Mouse (Mus musculus) kidney, embryonic 15.5 days (tissue): ENCODE results near the gene Zfp101. TPM values are rescaled to one million over a fixed set of nuclear protein-coding genes. Genes with fewer than 3 reads are reported as not detected.

Source experiments
- ATAC-seq: fragments of 200-750 bp; cut with Nextera tagmentation; replicated peaks from 2 replicates; pipeline ENCODE4 v1.8.0; 2017; ENCODE audit warnings: moderate TSS enrichment; ENCODE audit not compliant: low FRiP score
- H3K27ac ChIP-seq: fragments of 300-500 bp; sonication (generic); 2 replicates; pipeline ENCODE4 v1.5.1; 2015; ENCODE audit warnings: mild to moderate bottlenecking, inconsistent platforms
- H3K27me3 ChIP-seq: fragments of 300-500 bp; sonication (generic); 2 replicates; pipeline ENCODE4 v1.6.1; 2015; ENCODE audit warnings: inconsistent platforms
- H3K36me3 ChIP-seq: fragments of 300-500 bp; sonication (generic); 2 replicates; pipeline ENCODE4 v1.6.1; 2015; ENCODE audit warnings: inconsistent platforms
- H3K4me1 ChIP-seq: fragments of 300-500 bp; sonication (generic); 2 replicates; pipeline ENCODE4 v1.6.1; 2015; ENCODE audit warnings: inconsistent platforms
- H3K4me2 ChIP-seq: fragments of 300-500 bp; sonication (generic); 2 replicates; pipeline ENCODE4 v1.6.1; 2015; ENCODE audit warnings: moderate library complexity, mild to moderate bottlenecking, inconsistent platforms
- H3K4me3 ChIP-seq: fragments of 300-500 bp; sonication (generic); replicated peaks from 2 replicates; pipeline ENCODE4 v1.5.1; 2015; ENCODE audit warnings: mild to moderate bottlenecking, inconsistent platforms
- H3K9ac ChIP-seq: fragments of 300-500 bp; sonication (generic); 2 replicates; pipeline ENCODE4 v1.6.1; 2015; ENCODE audit warnings: mild to moderate bottlenecking, inconsistent platforms
- H3K9me3 ChIP-seq: fragments of 300-500 bp; sonication (generic); replicated peaks from 2 replicates; pipeline ENCODE4 v1.6.1; 2016; ENCODE audit warnings: inconsistent platforms
- WGBS: fragments of 180-500 bp; shearing (Covaris S2); methylation state at CpG from one replicate; pipeline ENCODE4 v1.1.7; 2015; ENCODE audit warnings: mixed read lengths; 5-methylcytosine and 5-hydroxymethylcytosine counted together
- polyA plus RNA-seq: library from polyadenylated mRNA; unstranded; fragments of >200 nt; fragmentation: Nextera tagmentation; extraction: Ambion mirVana; gene quantifications from 2 replicates; pipeline ENCODE4 v1.2.1, GENCODE M21; 2015

Zfp101 gene
- polyA plus RNA-seq = 17.4 and 18.5 TPM in 2 replicates

DNA sequence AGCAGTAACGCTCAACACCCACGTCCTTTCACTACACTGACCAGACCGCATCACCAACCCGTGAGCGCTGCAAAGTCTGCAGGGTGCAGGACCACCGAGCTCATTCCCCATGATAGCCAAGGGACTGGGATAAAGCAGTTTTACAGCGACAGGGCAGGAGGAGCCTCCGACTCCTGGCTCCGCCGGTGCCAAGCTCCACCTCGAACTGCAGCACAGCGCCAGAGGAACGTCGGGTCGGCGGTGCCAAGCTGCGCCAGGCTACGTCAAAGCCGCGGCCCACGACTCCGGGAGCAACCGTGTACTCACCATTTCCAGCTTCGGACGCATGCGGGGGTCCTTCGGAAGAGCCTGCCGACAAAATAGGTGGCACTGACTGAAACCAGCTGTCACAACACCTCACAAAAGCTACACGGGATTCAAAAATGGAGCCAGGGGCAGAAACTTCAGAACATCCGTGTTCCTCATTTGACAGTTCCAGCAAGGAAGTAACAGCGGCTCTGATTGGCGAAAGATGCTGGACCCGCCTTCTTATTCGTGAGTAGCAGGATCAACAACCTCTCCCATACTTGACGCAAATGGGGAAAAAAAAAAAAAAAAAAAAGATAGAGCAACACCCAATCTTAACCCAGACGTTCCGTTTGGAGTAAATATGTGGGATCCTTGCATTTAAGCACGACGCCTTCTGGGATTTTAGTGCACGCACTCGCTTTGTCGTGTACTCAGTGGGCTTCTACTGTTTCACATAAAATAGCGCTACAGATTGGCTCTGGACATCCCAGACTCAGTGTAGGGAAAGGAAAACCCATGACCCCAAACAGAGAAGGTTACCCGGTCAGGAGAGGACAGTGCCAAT is at the start of gene Zfp101:
Gene Zfp101 (minus strand): TSS at position 460 of the 853 bp plus-strand sequence.
- H3K36me3 ChIP-seq = no peaks in the 10 kb centered on the region
- H3K27ac ChIP-seq = peak within 1 kb of the TSS; percentile 77
- peak within 1 kb of the TSS; percentile 63 for H3K4me2 ChIP-seq
- H3K9me3 ChIP-seq = no peaks in the 10 kb centered on the region
- peaks cover 12% of the 10 kb centered on the region for H3K4me1 ChIP-seq
- peak within 1 kb of the TSS; percentile 69 for H3K9ac ChIP-seq
- peak; percentile 99 for ATAC-seq
- H3K27me3 ChIP-seq = no peaks in the 10 kb centered on the region
- under 1% methylated on average over 44 of the region's 44 CpGs for WGBS
- H3K4me3 ChIP-seq = peak within 1 kb of the TSS; percentile 79

DNA sequence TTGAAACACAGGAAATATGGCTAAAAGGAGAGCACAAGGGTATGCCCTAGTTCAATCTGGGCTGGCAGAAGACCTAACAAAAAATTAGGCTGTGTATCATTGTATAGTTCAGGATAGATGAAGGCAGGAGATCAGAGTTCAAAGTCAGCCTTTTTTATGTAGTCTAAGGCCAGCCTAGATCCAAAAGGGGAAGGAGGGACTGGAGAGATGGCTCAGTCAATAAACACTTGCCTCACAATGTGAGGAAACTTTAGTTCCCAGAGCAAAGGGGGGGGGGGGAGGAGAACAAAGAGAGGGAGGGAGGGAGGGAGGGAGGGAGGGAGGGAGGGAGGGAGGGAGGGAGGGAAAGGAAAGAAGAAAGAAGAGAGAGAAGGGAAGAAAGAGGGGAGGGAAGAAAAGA is 46.7 kb upstream of the Zfp101 start:
- Histone ChIP-seq H3K36me3 (no peaks in the 10 kb centered on the region), H3K9me3 (no peaks in the 10 kb centered on the region), H3K9ac (no peak overlapping the region), H3K4me1 (0 out of 2 replicates have a peak, but pooled peaks cover 3% of the 10 kb centered on the region), H3K27me3 (no peaks in the 10 kb centered on the region), H3K27ac (no peak overlapping the region), H3K4me2 (no peak overlapping the region), H3K4me3 (no peak overlapping the region)
- no peak for ATAC-seq

DNA sequence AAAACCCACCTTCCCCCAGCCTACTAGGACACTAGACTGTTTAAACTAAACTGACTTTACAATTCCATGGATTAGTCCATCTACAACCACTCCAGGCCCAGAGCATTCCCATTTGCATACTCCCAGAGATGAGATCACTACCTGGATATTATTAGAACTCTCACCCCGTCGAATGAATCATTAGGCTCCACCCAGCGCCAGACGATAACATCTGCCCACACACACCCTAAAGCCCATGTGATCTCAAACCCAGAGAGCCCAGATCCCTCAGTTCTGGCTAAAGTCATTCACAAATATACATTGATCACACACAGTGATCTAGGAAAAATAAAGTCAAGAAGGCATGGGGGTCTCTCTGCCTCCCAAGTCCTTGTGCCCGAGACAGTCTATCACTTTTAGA is 45.5 kb upstream of the Zfp101 start:
- H3K4me1 ChIP-seq = 0 out of 2 replicates have a peak, but pooled peaks cover 3% of the 10 kb centered on the region
- 0 out of 2 replicates have a peak, but pooled peaks have one; percentile 22 for ATAC-seq
- no peak overlapping the region for H3K27ac ChIP-seq
- WGBS = 54% methylated on average over 5 of the region's 5 CpGs
- no peaks in the 10 kb centered on the region for H3K27me3 ChIP-seq
- H3K9me3 ChIP-seq = no peaks in the 10 kb centered on the region
- H3K36me3 ChIP-seq = no peaks in the 10 kb centered on the region
- H3K4me2 ChIP-seq = no peak overlapping the region
- no peak overlapping the region for H3K4me3 ChIP-seq
- no peak overlapping the region for H3K9ac ChIP-seq

- Histone ChIP-seq H3K36me3 (no peaks in the 10 kb centered on the region), H3K9me3 (no peaks in the 10 kb centered on the region), H3K4me1 (0 out of 2 replicates have a peak, but pooled peaks cover 3% of the 10 kb centered on the region), H3K27me3 (no peaks in the 10 kb centered on the region), H3K9ac (no peak overlapping the region), H3K27ac (no peak overlapping the region), H3K4me3 (no peak overlapping the region), H3K4me2 (no peak overlapping the region)
- 67% methylated on average over 1 of the region's 1 CpGs for WGBS
- no peak for ATAC-seq
Measured at GRCm38 (mm10) chr17:33439148-33439547, 44.7 kb upstream of the Zfp101 start.

- 86% methylated on average over 3 of the region's 3 CpGs for WGBS
- Histone ChIP-seq H3K9me3 (no peaks in the 10 kb centered on the region), H3K27me3 (no peaks in the 10 kb centered on the region)
Measured at GRCm38 (mm10) chr17:33432019-33432946, 37.8 kb upstream of the Zfp101 start, which contains the start of gene Actl9. Gene Actl9, plus strand, starts transcription at chr17:33432896.

GRCm38 (mm10) chr17:33392271-33392670 is 2.2 kb downstream of the Zfp101 start:
- Histone ChIP-seq H3K4me3 (no peak overlapping the region), H3K9me3 (no peaks in the 10 kb centered on the region), H3K36me3 (no peaks in the 10 kb centered on the region), H3K4me1 (peaks cover 12% of the 10 kb centered on the region), H3K27ac (no peak overlapping the region), H3K9ac (no peak overlapping the region), H3K4me2 (no peak overlapping the region), H3K27me3 (no peaks in the 10 kb centered on the region)
- 93% methylated on average over 5 of the region's 5 CpGs for WGBS
- ATAC-seq = no peak

More at GRCm38 (mm10) chr17:33432019-33432946, 37.8 kb upstream of the Zfp101 start, which contains the start of gene Actl9:
- H3K9ac ChIP-seq = no peak within 1 kb of the TSS
- no peak within 1 kb of the TSS for H3K27ac ChIP-seq
- no peak for ATAC-seq
- H3K36me3 ChIP-seq = no peaks in the 10 kb centered on the region
- H3K4me3 ChIP-seq = no peak within 1 kb of the TSS
- no peak within 1 kb of the TSS for H3K4me2 ChIP-seq
- no peaks in the 10 kb centered on the region for H3K4me1 ChIP-seq

DNA sequence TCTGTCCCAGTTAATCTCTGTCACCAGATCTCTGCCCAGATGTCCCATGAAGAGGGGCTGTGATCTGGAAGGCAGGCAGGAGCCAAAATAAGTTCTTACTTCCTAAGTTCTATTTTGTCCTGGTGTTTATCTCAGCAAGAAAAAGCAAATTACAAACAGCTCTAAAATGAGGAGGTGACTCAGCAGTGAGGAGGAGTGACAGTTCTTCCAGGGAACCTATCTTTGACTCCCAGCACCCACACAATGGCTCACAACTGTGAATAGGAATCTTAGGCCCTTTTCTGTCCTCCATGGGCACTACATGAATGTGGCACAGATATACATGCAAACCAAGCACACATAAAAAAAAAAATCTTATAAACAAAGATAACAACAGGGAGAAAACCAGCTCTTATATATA is 8.7 kb downstream of the Zfp101 start:
- no peak overlapping the region for H3K4me3 ChIP-seq
- H3K4me2 ChIP-seq = no peak overlapping the region
- H3K4me1 ChIP-seq = no peaks in the 10 kb centered on the region
- H3K9ac ChIP-seq = no peak overlapping the region
- H3K27ac ChIP-seq = no peak overlapping the region
- no peaks in the 10 kb centered on the region for H3K27me3 ChIP-seq
- no peak for ATAC-seq
- H3K9me3 ChIP-seq = no peaks in the 10 kb centered on the region
- H3K36me3 ChIP-seq = peaks cover 48% of the 10 kb centered on the region

DNA sequence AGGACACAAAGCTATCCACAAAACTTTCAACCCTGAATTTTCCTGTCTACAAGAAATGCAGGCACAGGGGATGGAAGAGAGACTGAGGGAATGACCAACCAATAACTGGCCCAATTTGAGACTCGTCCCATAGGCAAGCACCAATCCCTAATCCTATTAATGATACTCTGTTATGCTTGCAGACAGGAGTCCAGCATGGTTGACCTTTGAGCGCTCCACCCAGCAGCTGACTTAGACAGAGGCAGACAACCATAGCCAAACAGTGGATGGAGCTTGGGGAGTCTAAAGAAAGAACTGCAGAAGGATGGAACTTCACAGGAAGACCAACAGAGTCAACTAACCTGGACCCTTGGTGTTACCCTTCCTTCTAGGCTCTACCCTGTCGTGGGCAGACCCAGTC is 21.6 kb downstream of the Zfp101 start:
- no peak overlapping the region for H3K4me3 ChIP-seq
- H3K27ac ChIP-seq = no peak overlapping the region
- 90% methylated on average over 3 of the region's 3 CpGs for WGBS
- no peaks in the 10 kb centered on the region for H3K27me3 ChIP-seq
- no peaks in the 10 kb centered on the region for H3K9me3 ChIP-seq
- H3K9ac ChIP-seq = no peak overlapping the region
- H3K36me3 ChIP-seq = peaks cover 9% of the 10 kb centered on the region
- no peaks in the 10 kb centered on the region for H3K4me1 ChIP-seq
- no peak for ATAC-seq
- no peak overlapping the region for H3K4me2 ChIP-seq

- Histone ChIP-seq H3K9ac (peak within 1 kb of the TSS; percentile 86), H3K27ac (peak within 1 kb of the TSS; percentile 93), H3K4me2 (peak within 1 kb of the TSS; percentile 76), H3K9me3 (no peaks in the 10 kb centered on the region), H3K4me1 (peaks cover 14% of the 10 kb centered on the region), H3K4me3 (peak within 1 kb of the TSS; percentile 98), H3K27me3 (no peaks in the 10 kb centered on the region), H3K36me3 (no peaks in the 10 kb centered on the region)
- ATAC-seq = peak; percentile 100
- WGBS = 3% methylated on average over 47 of the region's 47 CpGs
Measured at GRCm38 (mm10) chr17:33358411-33359384, 35.7 kb downstream of the Zfp101 start, which contains the start of gene Zfp81. Gene Zfp81, minus strand, starts transcription at chr17:33358878.

GRCm38 (mm10) chr17:33352981-33353380 is 41.5 kb downstream of the Zfp101 start:
- Histone ChIP-seq H3K27me3 (no peaks in the 10 kb centered on the region), H3K27ac (no peak overlapping the region), H3K4me2 (no peak overlapping the region), H3K36me3 (no peaks in the 10 kb centered on the region), H3K4me3 (no peak overlapping the region), H3K9me3 (peaks cover 29% of the 10 kb centered on the region), H3K4me1 (peaks cover 8% of the 10 kb centered on the region), H3K9ac (no peak overlapping the region)
- no peak for ATAC-seq
- WGBS = 94% methylated on average over 1 of the region's 1 CpGs
